Mouse (Mus musculus) left cerebral cortex, adult 2 months (tissue): ENCODE data around the gene Zp3. TPM values are rescaled to one million over a fixed set of nuclear protein-coding genes. Genes with fewer than 3 reads are reported as not detected.

ENCODE experiments used
- DNase-seq, 2 experiments: peaks; one replicate each; pipeline ENCODE4 v3.0.0; 2021 to 2022; ENCODE audit warnings: low spot score in 2 of 2, mixed read lengths in 1 of 2; ENCODE audit errors: extremely low spot score in 1 of 2
- H3K27ac ChIP-seq: fragments of 200-600 bp; 2 replicates; pipeline ENCODE4 v1.8.1; 2022
- H3K4me3 ChIP-seq: fragments of 200-600 bp; 2 replicates; pipeline ENCODE4 v1.8.1; 2022
- CTCF ChIP-seq: fragments of 200-600 bp; IDR thresholded peaks from 2 replicates; pipeline ENCODE4 v1.8.1; 2022; ENCODE audit warnings: antibody characterized with exemption, mild to moderate bottlenecking, moderate library complexity
- intact Hi-C: fragments of 180-260 bp; cut with DNase I; formaldehyde crosslinking; loops from one replicate; pipeline ENCODE4 v1.15.1; 2025
- total RNA-seq, 2 experiments: library from RNA; stranded (reverse); gene quantifications; 2 replicates each; pipeline ENCODE4 v1.2.3; 2021

Zp3 gene
- total RNA-seq, 2 experiments from 2014 or later: not detected

DNA sequence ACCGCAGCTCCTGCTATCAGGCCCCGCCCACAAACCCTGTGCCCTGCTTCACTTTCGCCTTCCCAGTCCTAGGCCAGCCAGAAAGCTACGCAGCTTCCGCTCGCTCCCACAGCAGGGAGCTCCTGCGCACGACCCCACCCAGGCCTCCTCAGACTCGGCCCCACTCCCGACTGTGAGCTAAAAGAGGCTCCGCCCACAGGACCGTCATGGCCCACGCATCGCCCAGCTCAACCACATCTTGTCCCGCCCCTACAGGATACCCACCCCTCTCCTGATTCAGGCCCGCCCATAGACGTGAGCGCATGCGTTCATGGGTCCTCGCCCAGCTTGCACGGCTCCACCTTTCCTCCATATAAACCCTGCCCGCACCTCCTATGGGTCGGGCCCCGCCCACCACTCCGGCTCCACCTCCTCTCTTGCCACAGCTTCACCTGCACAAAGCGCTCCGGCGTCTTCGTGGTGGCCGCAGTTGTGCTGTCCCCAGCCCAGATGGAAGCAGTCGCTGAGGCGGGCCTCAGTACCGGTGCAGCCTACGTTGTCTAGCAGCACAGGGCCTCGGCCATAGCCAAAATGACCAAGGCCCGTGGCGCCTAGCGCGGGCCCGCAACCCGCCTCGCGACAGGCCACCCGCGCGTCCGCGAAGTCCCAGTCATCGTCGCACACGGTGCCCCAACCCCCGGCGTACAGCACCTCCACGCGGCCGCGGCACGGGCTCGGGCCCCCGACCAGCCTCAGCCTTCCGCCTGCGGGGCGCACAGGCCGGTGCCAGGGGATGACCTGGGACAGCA is 17.2 kb upstream of the Zp3 start:
- Histone ChIP-seq H3K4me3 (peak overlapping the region; percentile 87), H3K27ac (peak overlapping the region; percentile 98)
- no peak; the same call in none of the 2 replicates for TF ChIP-seq CTCF
- intact Hi-C loops: loop anchor here (1.0 to 2.0 kb wide), 2 partner anchors 28 to 58 kb away; partner anchors contain the start of gene Ywhag
- peak; percentile 92 to 96 for DNase-seq

DNA sequence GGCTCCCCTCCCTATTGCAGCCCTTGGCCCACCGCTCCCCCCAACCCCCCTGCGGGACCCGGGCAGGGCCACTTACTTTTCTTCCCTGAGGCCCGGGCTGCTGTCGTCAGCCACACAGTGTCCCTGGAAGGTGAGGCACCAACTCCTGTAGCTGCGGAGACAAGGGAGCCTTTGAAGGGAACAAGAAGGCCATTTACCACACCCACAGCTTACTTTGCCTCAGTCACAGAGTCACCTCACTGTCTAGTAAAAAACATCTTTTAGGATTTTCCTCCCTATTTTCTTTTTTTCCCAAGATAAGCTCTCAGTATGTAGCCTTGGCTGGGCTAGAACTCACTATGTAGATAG is 16.6 kb upstream of the Zp3 start:
- intact Hi-C loops: loop anchor here (2.0 kb wide), 1 partner anchor 58 kb away; no protein-coding TSS in a partner anchor
- Histone ChIP-seq H3K4me3 (peak overlapping the region; percentile 87), H3K27ac (peak overlapping the region; percentile 98)
- TF ChIP-seq CTCF: no peak
- DNase-seq: peak in 1 of 2 experiments; percentile 35

GRCm38 (mm10) chr5:135965501-135965930 is 14.4 kb upstream of the Zp3 start:
- no peak overlapping the region for H3K4me3 ChIP-seq
- TF ChIP-seq CTCF: no peak; the same call in 1 of the 2 replicates
- intact Hi-C loops: no loop called here
- no peak for DNase-seq
- no peak overlapping the region for H3K27ac ChIP-seq

DNA sequence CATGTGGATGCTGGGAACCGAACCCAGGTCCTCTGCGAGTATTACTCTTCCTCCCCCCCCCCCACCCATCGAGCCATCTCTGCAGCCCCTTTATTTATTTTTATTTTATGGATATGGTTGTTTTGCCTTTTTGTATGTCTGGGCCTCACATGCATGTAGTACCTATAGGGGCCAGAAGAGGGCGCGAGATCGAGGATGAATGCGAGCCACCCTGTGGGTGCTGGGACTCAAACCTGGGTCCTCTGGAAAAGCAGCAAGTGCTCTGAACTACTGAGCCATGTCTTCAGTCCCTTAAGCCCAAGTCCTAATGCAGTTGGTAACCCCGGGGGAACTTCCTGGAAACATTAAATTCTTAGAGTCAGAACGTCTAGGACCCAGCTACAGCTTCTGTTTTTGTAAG is 13.0 kb upstream of the Zp3 start:
- intact Hi-C loops: no loop called here
- H3K27ac ChIP-seq: no peak overlapping the region
- no peak for DNase-seq
- peak; percentile 38 for TF ChIP-seq CTCF
- no peak overlapping the region for H3K4me3 ChIP-seq

- Histone ChIP-seq H3K27ac (no peak overlapping the region), H3K4me3 (no peak overlapping the region)
- TF ChIP-seq CTCF: peak; percentile 86
- peak in 1 of 2 experiments; percentile 30 for DNase-seq
- intact Hi-C loops: no loop called here
These were observed 11.1 kb upstream of the Zp3 start for GRCm38 (mm10) chr5:135968781-135969180.

GRCm38 (mm10) chr5:135970247-135970646 is 9.7 kb upstream of the Zp3 start:
- no peak overlapping the region for H3K27ac ChIP-seq
- intact Hi-C loops: no loop called here
- DNase-seq: no peak
- H3K4me3 ChIP-seq: no peak overlapping the region
- TF ChIP-seq CTCF: no peak

DNA sequence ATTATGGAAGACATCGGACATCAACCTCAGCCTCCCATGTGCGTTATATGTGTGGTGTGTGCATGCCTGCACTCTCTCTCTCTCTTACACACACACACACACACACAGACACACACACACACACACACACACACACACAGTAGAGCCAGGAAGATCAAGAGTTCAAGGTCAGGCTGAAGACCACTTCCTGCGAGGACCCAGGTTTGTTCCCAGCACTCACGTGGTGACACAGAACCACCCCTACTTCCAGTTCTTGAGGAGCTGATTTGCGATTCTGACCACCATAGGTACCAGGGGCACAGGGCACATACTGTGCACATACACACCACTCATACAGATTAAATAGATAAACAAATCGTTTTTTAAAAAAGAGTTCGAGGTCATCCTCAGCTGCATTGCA is 8.0 kb upstream of the Zp3 start:
- Histone ChIP-seq H3K27ac (no peak overlapping the region), H3K4me3 (no peak overlapping the region)
- intact Hi-C loops: no loop called here
- no peak for DNase-seq
- TF ChIP-seq CTCF: no peak

DNA sequence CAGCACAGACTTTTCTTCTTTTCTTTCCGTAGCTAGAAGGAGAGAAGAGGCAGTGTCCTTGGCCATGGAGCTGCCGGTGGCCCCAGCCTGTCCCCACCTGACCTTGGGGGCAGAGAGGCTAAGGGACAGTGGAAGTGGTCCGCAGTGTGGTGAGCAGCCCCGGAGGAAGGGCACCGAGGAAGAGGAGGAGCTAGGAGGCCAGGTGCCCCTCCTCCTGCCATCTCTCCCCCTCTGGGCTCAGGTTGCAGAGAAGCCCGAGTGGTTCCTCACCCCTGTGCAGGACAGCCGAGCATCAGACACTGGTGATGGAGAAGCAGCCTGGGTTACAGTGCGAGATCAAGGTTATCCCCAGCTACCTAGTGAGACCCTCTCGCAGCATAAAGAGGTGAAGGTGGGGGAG is 5.5 kb upstream of the Zp3 start, which contains the start of gene Ssc4d:
Gene Ssc4d (minus strand): TSS at position 167 of the 400 bp plus-strand sequence.
- Histone ChIP-seq H3K27ac (no peak within 1 kb of the TSS), H3K4me3 (no peak within 1 kb of the TSS)
- no peak for DNase-seq
- TF ChIP-seq CTCF: no peak
- intact Hi-C loops: no loop called here

DNA sequence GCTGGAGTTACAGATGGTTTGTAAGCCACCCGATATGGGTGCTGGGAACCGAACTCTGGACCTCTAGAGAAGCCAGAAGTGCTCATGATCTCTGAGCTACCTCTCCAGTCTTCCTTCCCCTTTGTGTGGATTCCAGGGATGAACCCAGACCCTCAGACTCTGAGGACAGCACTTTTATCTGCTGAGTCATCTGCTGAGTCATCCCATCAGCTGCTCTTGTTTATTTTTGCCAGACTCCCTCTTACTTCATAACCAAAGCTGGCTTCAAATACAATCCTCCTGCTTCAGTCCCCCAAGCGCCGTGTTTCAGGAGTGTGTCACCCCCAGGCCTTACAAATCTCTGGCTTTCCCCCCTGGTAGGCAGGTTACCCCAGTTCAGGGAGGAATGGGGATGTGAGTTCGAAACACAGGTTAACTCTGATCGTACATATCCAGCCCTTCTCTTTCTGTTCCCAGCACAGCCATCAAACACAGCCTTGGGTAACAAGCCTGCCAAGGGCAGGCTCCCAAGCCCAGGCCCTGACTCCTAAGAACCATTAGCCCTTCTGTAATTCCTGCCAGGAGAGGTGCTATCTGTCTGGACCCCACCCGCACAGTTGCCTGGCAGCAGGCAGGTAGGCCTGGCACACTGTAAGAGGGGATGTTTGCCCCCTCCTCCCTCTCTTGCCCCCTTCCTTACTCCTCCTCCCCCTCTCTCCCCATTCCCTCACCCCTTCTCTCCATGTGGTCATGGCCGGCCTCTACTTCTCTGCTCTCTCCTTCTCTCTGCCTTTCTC is 3.8 kb upstream of the Zp3 start:
- no peak for DNase-seq
- Histone ChIP-seq H3K27ac (no peak overlapping the region), H3K4me3 (no peak overlapping the region)
- intact Hi-C loops: no loop called here
- TF ChIP-seq CTCF: no peak

DNA sequence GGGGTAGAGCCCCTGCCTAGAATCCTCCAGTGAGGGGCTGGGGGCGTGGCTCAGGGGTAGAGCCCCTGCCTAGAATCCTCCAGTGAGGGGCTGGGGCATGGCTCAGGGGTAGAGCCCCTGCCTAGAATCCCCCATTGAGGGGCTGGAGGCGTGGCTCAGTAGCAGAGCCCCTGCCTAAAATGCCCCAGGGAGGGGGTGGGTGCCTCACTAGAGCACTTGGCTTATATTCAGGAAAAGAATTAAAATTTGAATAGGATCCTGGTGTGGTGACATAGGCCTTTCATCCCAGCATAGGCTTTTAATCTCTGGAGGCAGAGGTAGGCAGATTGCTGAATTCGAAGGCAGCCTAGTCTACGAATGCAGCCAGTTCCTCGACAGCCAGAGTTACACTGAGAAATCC is 518 bp upstream of the Zp3 start:
- no peak for TF ChIP-seq CTCF
- no peak overlapping the region for H3K4me3 ChIP-seq
- no peak for DNase-seq
- intact Hi-C loops: no loop called here
- no peak overlapping the region for H3K27ac ChIP-seq

GRCm38 (mm10) chr5:135982398-135982797 is 2.5 kb downstream of the Zp3 start:
- intact Hi-C loops: loop anchor here (1.0 to 5.0 kb wide), 2 partner anchors 80 to 205 kb away; no protein-coding TSS in a partner anchor
- TF ChIP-seq CTCF: peak; percentile 81
- no peak overlapping the region for H3K4me3 ChIP-seq
- H3K27ac ChIP-seq: no peak overlapping the region
- no peak for DNase-seq

- H3K4me3 ChIP-seq: no peak overlapping the region
- TF ChIP-seq CTCF: no peak
- intact Hi-C loops: loop anchor here (5.0 kb wide), 1 partner anchor 203 kb away; no protein-coding TSS in a partner anchor
- H3K27ac ChIP-seq: no peak overlapping the region
- DNase-seq: no peak
These were observed 4.7 kb downstream of the Zp3 start for GRCm38 (mm10) chr5:135984546-135985044.
